Mouse (Mus musculus): ENCODE data around the gene Pld4. TPM values are rescaled to one million over a fixed set of nuclear protein-coding genes. Genes with fewer than 3 reads are reported as not detected.

Pld4 gene
- polyA plus RNA-seq, 1 experiment from 2014 or later, result 7.8 TPM

DNA sequence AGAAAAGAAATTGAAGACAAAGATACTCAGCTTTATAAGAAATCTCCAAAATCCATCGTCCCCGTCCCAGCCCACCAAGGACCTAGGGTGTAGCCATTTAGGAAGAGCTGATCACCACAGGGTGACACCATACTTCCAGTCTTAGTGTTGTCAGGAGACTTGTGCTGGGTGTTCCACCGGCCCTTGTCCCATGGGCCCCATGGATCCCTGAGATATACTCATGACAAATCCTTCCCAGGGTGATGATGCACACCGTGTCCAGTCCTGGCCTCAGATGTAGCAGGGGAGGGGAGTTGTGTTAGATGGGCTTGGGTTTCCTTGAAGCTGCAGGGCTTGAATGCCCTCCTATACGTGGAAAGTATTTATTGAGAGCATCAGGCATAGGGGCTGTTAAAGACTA, 2.6 kb upstream of the Pld4 start:
- WGBS, result 86% methylated on average over 5 of the region's 5 CpGs
- no peak overlapping the region for H3K27ac ChIP-seq (ENCODE audit: low read depth, low read length)
- H3K27me3 ChIP-seq (ENCODE audit: control insufficient read depth, insufficient read depth, low read length), result no peaks in the 10 kb centered on the region
- ATAC-seq (ENCODE audit: low FRiP score, low TSS enrichment), result no peak
- H3K9me3 ChIP-seq (ENCODE audit: control insufficient read depth, low read length), result no peaks in the 10 kb centered on the region
- no peak overlapping the region for H3K9ac ChIP-seq (ENCODE audit: low read depth, low read length)
- H3K4me3 ChIP-seq (ENCODE audit: low read length), result no peak overlapping the region
- H3K4me1 ChIP-seq (ENCODE audit: control insufficient read depth, insufficient read depth, low read length), result no peaks in the 10 kb centered on the region
- no peak overlapping the region for H3K4me2 ChIP-seq (replicated peaks; ENCODE audit: low read depth, low read length)
- H3K36me3 ChIP-seq (ENCODE audit: control insufficient read depth, insufficient read depth, low read length), result no peaks in the 10 kb centered on the region

DNA sequence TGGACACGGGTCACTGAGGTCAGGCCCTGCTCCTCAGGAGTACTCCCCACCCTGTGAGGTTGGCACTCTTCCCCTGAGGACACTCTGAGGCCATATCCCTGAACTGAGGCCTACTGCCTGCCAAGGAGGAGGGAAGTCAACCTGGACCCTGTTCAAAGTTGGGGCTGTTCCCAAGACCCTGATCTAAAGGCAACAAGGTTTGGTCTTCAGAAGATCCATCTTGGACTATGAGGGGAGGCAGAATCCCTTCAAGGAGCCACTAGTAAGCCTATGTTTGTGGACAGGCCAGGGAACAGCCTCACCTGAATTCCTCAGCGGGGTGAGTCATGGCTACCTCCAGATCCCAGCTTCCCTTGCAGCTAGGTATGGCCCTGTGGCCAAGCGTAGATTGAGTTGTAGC, 984 bp upstream of the Pld4 start:
- no peaks in the 10 kb centered on the region for H3K9me3 ChIP-seq (ENCODE audit: control insufficient read depth, low read length)
- H3K4me2 ChIP-seq (replicated peaks; ENCODE audit: low read depth, low read length), result no peak overlapping the region
- H3K27ac ChIP-seq (ENCODE audit: low read depth, low read length), result no peak overlapping the region
- no peaks in the 10 kb centered on the region for H3K27me3 ChIP-seq (ENCODE audit: control insufficient read depth, insufficient read depth, low read length)
- H3K4me3 ChIP-seq (ENCODE audit: low read length), result no peak overlapping the region
- H3K9ac ChIP-seq (ENCODE audit: low read depth, low read length), result no peak overlapping the region
- no peaks in the 10 kb centered on the region for H3K36me3 ChIP-seq (ENCODE audit: control insufficient read depth, insufficient read depth, low read length)
- no peak for ATAC-seq (ENCODE audit: low FRiP score, low TSS enrichment)
- 89% methylated on average over 3 of the region's 3 CpGs for WGBS
- H3K4me1 ChIP-seq (ENCODE audit: control insufficient read depth, insufficient read depth, low read length), result no peaks in the 10 kb centered on the region

DNA sequence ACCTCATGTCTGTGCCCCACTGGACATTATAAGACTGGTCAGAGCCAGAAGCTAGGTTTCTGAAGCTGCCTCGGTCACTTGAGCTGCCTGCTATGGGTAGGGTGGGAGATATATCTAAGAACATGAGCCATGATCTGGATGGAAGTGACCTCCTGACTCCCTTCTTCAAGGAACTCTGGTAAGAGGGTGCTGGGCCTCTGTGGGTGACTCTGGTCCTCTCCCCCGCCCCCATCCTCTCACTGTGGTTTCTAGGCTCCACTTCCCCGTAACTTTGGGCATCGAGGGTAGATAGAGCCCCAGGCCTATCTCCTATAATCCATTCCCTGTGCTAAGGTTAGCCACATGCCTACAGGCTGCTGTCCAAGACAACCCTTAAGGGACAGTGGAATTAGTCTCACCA, 956 bp downstream of the Pld4 start:
- ATAC-seq (ENCODE audit: low FRiP score, low TSS enrichment), result no peak
- no peaks in the 10 kb centered on the region for H3K36me3 ChIP-seq (ENCODE audit: control insufficient read depth, insufficient read depth, low read length)
- H3K9ac ChIP-seq (ENCODE audit: low read depth, low read length), result no peak overlapping the region
- no peak overlapping the region for H3K4me3 ChIP-seq (ENCODE audit: low read length)
- no peak overlapping the region for H3K27ac ChIP-seq (ENCODE audit: low read depth, low read length)
- no peaks in the 10 kb centered on the region for H3K27me3 ChIP-seq (ENCODE audit: control insufficient read depth, insufficient read depth, low read length)
- H3K9me3 ChIP-seq (ENCODE audit: control insufficient read depth, low read length), result no peaks in the 10 kb centered on the region
- 88% methylated on average over 4 of the region's 4 CpGs for WGBS
- H3K4me1 ChIP-seq (ENCODE audit: control insufficient read depth, insufficient read depth, low read length), result no peaks in the 10 kb centered on the region
- H3K4me2 ChIP-seq (replicated peaks; ENCODE audit: low read depth, low read length), result no peak overlapping the region

DNA sequence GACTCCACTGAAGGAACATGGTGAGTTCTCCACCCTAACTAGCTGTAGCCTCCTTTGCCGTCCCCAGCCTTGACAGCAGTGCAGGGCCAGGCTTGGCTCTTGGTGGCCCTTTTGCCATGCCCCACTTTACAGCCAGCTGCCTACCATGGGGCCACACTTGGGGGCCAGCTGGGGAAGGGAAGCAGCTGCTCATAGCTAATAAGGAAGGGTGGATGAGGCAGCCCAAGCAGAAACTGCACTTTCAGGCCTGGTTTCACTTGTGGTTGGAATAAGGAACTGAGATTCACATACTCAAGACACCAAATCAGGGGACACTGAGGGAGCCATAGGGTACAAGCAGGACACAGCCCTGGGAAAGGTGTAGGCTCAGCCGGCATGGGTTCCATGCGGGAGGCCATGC, 1.6 kb downstream of the Pld4 start:
- Histone ChIP-seq H3K9ac (ENCODE audit: low read depth, low read length) (no peak overlapping the region), H3K36me3 (ENCODE audit: control insufficient read depth, insufficient read depth, low read length) (no peaks in the 10 kb centered on the region), H3K27ac (ENCODE audit: low read depth, low read length) (no peak overlapping the region), H3K27me3 (ENCODE audit: control insufficient read depth, insufficient read depth, low read length) (no peaks in the 10 kb centered on the region), H3K4me2 (replicated peaks; ENCODE audit: low read depth, low read length) (no peak overlapping the region), H3K4me1 (ENCODE audit: control insufficient read depth, insufficient read depth, low read length) (no peaks in the 10 kb centered on the region), H3K4me3 (ENCODE audit: low read length) (no peak overlapping the region), H3K9me3 (ENCODE audit: control insufficient read depth, low read length) (no peaks in the 10 kb centered on the region)
- 80% methylated on average over 3 of the region's 3 CpGs for WGBS
- no peak for ATAC-seq (ENCODE audit: low FRiP score, low TSS enrichment)

DNA sequence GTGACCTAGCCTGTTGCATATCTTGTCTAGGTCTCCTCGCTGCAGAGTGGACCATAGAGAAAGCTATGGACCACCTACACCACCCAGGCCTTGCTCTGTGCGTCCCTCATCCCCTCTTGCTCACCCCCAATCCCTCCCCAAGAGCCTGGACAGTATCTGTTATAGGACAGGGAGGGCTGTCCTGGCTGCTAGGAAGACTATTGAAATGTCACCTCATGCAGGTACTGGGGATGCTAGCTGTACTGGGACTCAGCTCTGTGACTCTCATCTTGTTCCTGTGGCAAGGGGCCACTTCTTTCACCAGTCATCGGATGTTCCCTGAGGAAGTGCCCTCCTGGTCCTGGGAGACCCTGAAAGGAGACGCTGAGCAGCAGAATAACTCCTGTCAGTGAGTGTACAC, 2.7 kb downstream of the Pld4 start:
- Histone ChIP-seq H3K36me3 (ENCODE audit: control insufficient read depth, insufficient read depth, low read length) (no peaks in the 10 kb centered on the region), H3K27ac (ENCODE audit: low read depth, low read length) (no peak overlapping the region), H3K9me3 (ENCODE audit: control insufficient read depth, low read length) (no peaks in the 10 kb centered on the region), H3K4me1 (ENCODE audit: control insufficient read depth, insufficient read depth, low read length) (no peaks in the 10 kb centered on the region), H3K4me3 (ENCODE audit: low read length) (no peak overlapping the region), H3K4me2 (replicated peaks; ENCODE audit: low read depth, low read length) (no peak overlapping the region), H3K27me3 (ENCODE audit: control insufficient read depth, insufficient read depth, low read length) (no peaks in the 10 kb centered on the region), H3K9ac (ENCODE audit: low read depth, low read length) (no peak overlapping the region)
- no peak for ATAC-seq (ENCODE audit: low FRiP score, low TSS enrichment)
- 87% methylated on average over 4 of the region's 4 CpGs for WGBS

DNA sequence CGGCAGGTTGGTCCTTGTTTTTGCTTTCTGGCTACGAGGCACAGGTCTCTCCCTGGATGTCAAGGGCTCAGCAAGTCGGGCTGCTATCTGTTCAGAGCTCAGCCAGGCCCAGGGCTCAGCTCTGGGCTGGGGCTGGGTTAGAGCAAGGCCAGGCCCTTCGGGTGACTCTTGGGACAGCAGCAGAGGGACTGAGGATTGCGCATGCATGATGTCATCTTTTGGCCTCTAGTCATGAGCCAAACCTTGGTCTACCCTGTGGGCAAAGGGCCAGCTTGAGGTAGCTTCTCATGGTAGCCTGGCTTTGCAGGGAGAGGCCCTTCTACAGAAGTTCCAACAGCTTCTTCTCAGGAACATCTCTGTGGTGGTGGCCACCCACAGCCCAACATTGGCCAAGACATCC, 3.7 kb downstream of the Pld4 start:
- H3K9ac ChIP-seq (ENCODE audit: low read depth, low read length), result no peak overlapping the region
- WGBS, result 80% methylated on average over 5 of the region's 5 CpGs
- no peak overlapping the region for H3K4me3 ChIP-seq (ENCODE audit: low read length)
- no peaks in the 10 kb centered on the region for H3K27me3 ChIP-seq (ENCODE audit: control insufficient read depth, insufficient read depth, low read length)
- no peaks in the 10 kb centered on the region for H3K36me3 ChIP-seq (ENCODE audit: control insufficient read depth, insufficient read depth, low read length)
- no peak for ATAC-seq (ENCODE audit: low FRiP score, low TSS enrichment)
- H3K27ac ChIP-seq (ENCODE audit: low read depth, low read length), result no peak overlapping the region
- no peaks in the 10 kb centered on the region for H3K4me1 ChIP-seq (ENCODE audit: control insufficient read depth, insufficient read depth, low read length)
- no peak overlapping the region for H3K4me2 ChIP-seq (replicated peaks; ENCODE audit: low read depth, low read length)
- H3K9me3 ChIP-seq (ENCODE audit: control insufficient read depth, low read length), result no peaks in the 10 kb centered on the region

DNA sequence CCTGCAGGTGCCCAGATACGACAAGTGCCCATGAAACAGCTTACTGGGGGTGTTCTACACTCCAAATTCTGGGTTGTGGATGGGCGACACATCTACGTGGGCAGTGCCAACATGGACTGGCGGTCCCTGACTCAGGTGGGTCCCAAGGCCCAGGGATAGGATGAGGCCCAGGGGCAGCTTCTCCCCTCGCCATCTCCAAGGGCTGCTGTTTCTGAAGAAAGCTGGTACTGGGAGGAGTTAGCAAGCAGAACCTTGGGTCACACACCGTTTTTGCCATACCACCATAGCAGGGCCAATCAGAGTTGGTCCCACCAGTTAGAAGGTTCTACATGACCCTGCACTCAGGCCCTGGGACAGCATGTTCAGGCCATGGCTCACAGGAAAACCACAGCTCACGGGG, 4.5 kb downstream of the Pld4 start:
- Histone ChIP-seq H3K27me3 (ENCODE audit: control insufficient read depth, insufficient read depth, low read length) (no peaks in the 10 kb centered on the region), H3K9ac (ENCODE audit: low read depth, low read length) (no peak overlapping the region), H3K4me2 (replicated peaks; ENCODE audit: low read depth, low read length) (no peak overlapping the region), H3K4me1 (ENCODE audit: control insufficient read depth, insufficient read depth, low read length) (no peaks in the 10 kb centered on the region), H3K9me3 (ENCODE audit: control insufficient read depth, low read length) (no peaks in the 10 kb centered on the region), H3K36me3 (ENCODE audit: control insufficient read depth, insufficient read depth, low read length) (no peaks in the 10 kb centered on the region), H3K27ac (ENCODE audit: low read depth, low read length) (no peak overlapping the region), H3K4me3 (ENCODE audit: low read length) (no peak overlapping the region)
- no peak for ATAC-seq (ENCODE audit: low FRiP score, low TSS enrichment)
- 86% methylated on average over 7 of the region's 7 CpGs for WGBS

DNA sequence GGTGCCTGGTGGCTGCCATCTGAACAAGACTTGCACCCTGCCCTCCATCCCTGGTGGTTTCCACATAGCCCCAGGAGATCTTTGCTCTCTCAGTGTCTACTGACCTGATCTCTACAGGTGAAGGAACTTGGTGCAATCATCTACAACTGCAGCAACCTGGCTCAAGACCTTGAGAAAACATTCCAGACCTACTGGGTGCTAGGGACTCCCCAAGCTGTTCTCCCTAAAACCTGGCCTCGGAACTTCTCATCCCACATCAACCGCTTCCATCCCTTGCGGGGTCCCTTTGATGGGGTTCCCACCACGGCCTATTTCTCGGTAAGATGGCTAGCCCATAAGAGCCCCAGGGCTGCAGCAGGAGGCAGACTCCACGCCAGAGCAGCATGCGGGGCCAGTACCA, 6.1 kb downstream of the Pld4 start:
- no peaks in the 10 kb centered on the region for H3K4me1 ChIP-seq (ENCODE audit: control insufficient read depth, insufficient read depth, low read length)
- H3K9me3 ChIP-seq (ENCODE audit: control insufficient read depth, low read length), result no peaks in the 10 kb centered on the region
- no peak for ATAC-seq (ENCODE audit: low FRiP score, low TSS enrichment)
- H3K27me3 ChIP-seq (ENCODE audit: control insufficient read depth, insufficient read depth, low read length), result no peaks in the 10 kb centered on the region
- no peak overlapping the region for H3K4me2 ChIP-seq (replicated peaks; ENCODE audit: low read depth, low read length)
- no peak overlapping the region for H3K27ac ChIP-seq (ENCODE audit: low read depth, low read length)
- 91% methylated on average over 7 of the region's 7 CpGs for WGBS
- no peaks in the 10 kb centered on the region for H3K36me3 ChIP-seq (ENCODE audit: control insufficient read depth, insufficient read depth, low read length)
- no peak overlapping the region for H3K9ac ChIP-seq (ENCODE audit: low read depth, low read length)
- H3K4me3 ChIP-seq (ENCODE audit: low read length), result no peak overlapping the region

DNA sequence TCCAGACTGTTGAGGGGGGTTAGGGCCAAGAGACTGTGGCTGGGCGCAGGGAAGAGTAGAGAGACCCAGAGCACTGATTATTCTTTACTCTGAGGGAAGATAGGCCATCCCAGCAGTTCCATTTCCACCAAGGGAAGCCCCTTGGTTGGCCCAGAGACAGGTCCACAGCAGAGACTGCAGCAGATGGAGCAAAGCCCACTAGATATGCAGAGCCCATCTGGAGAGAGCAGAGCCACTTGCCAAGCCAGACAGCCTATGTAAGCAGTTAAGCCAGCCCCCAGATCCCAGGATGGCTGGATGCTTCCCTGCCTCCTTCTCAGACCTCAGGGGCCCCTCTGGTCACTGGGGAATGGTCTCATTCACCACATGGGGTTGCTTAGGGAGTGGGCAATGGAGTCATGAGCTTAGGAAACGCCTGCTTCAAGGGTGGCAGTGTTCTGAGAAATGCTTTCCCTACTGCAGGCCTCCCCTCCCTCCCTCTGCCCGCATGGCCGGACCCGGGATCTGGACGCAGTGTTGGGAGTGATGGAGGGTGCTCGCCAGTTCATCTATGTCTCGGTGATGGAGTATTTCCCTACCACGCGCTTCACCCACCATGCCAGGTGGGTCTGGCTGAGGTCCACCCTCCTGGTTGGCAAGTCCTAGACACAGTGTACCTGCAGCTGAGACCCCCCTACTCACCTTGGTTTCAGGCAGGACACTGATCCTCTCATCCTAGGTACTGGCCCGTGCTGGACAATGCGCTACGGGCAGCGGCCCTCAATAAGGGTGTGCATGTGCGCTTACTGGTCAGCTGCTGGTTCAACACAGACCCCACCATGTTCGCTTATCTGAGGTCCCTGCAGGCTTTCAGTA, 6.8 kb downstream of the Pld4 start:
- 90% methylated on average over 16 of the region's 16 CpGs for WGBS
- no peak overlapping the region for H3K4me2 ChIP-seq (replicated peaks; ENCODE audit: low read depth, low read length)
- H3K9me3 ChIP-seq (ENCODE audit: control insufficient read depth, low read length), result no peaks in the 10 kb centered on the region
- ATAC-seq (ENCODE audit: low FRiP score, low TSS enrichment), result no peak
- H3K4me1 ChIP-seq (ENCODE audit: control insufficient read depth, insufficient read depth, low read length), result no peaks in the 10 kb centered on the region
- no peak overlapping the region for H3K9ac ChIP-seq (ENCODE audit: low read depth, low read length)
- H3K27me3 ChIP-seq (ENCODE audit: control insufficient read depth, insufficient read depth, low read length), result no peaks in the 10 kb centered on the region
- H3K4me3 ChIP-seq (ENCODE audit: low read length), result no peak overlapping the region
- no peak overlapping the region for H3K27ac ChIP-seq (ENCODE audit: low read depth, low read length)
- no peaks in the 10 kb centered on the region for H3K36me3 ChIP-seq (ENCODE audit: control insufficient read depth, insufficient read depth, low read length)

Measured in kidney, embryonic 14.5 days (tissue).